Comparison of ENCODE assay signal across 9 mouse cellular contexts in the genomic region with DNA sequence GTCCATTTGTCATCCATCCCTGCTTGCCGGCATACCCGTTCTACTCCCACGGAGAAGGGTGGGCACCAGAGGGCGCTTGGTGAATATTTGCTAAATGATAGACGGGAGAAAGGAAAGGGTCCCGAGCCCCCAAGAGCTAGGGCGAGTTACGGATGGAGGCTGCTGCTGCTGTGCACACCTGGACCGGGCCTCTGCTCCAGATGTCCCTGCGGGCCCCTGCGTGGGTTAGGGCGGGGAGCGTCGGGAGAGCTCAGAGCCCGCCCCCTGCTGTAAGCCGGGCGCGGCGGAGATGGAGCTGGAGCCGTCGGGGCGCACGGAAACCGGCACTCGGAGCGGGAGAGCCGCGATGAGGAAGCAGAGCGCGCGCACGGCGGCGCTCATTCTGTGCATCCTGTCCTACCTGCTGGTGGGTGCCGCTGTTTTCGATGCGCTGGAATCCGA. TPM values are rescaled to one million over a fixed set of nuclear protein-coding genes. Genes with fewer than 3 reads are reported as not detected.
DNase-seq lines count a peak whose midpoint lies in the region; ATAC-seq and TF ChIP-seq lines count a peak whose summit lies in the region.
"Had no signal": no experiment of that assay in that cellular context is flagged by ENCODE, and none has a peak within 500 bp of the region (broad histone marks: within the 10 kb centered on the region; RNA-seq: fewer than 3 reads in every experiment).

A gene (plus strand): TSS at position 191 of the 441 bp plus-strand sequence.

- H3K27me3 ChIP-seq in kidney, postnatal 0 days (ENCODE audit: insufficient read depth, low read length): peaks cover 40% of the 10 kb centered on the region
- H3K27me3 ChIP-seq in midbrain, embryonic 11.5 days (ENCODE audit: control insufficient read depth, insufficient read depth, low read length): peaks cover 40% of the 10 kb centered on the region

- H3K4me2 ChIP-seq in kidney, postnatal 0 days (ENCODE audit: low read length): no peak within 1 kb of the TSS
- H3K4me2 ChIP-seq in midbrain, embryonic 11.5 days: no peak within 1 kb of the TSS
- H3K4me2 ChIP-seq: liver, embryonic 13.5 days had no signal

- peak; percentile 48 for TF ChIP-seq CTCF in kidney, postnatal 0 days (IDR thresholded peaks at IDR 0.05; ENCODE audit: low read depth)

- no peak for ATAC-seq in kidney, postnatal 0 days (replicated peaks; ENCODE audit: low FRiP score, low read depth)
- 0 out of 2 replicates have a peak, but pooled peaks have one; percentile 28 for ATAC-seq in common myeloid progenitor, adult 5-6 weeks (replicated peaks; ENCODE audit: low read depth, poor library complexity, severe bottlenecking)
- no peak for ATAC-seq in midbrain, embryonic 11.5 days (ENCODE audit: low FRiP score)
- ATAC-seq in monocyte, adult 5-6 weeks (replicated peaks; ENCODE audit: insufficient number of reproducible peaks, low FRiP score, low TSS enrichment, poor library complexity, severe bottlenecking): no peak

- H3K9me3 ChIP-seq in kidney, postnatal 0 days (replicated peaks; ENCODE audit: low read length): no peaks in the 10 kb centered on the region
- H3K9me3 ChIP-seq in midbrain, embryonic 11.5 days (ENCODE audit: control insufficient read depth, low read length): no peaks in the 10 kb centered on the region
- H3K9me3 ChIP-seq: liver, embryonic 13.5 days had no signal

- H3K4me1 ChIP-seq in kidney, postnatal 0 days (replicated peaks; ENCODE audit: insufficient read depth, low read length): 0 out of 2 replicates have a peak, but pooled peaks cover 4% of the 10 kb centered on the region
- H3K4me1 ChIP-seq in midbrain, embryonic 11.5 days (ENCODE audit: control insufficient read depth, insufficient read depth, low read length): peaks cover 3% of the 10 kb centered on the region; the same call in 1 of the 2 replicates
- H3K4me1 ChIP-seq: liver, embryonic 13.5 days had no signal

- WGBS in kidney, postnatal 0 days: under 1% methylated on average over 35 of the region's 38 CpGs
- 3% methylated on average over 38 of the region's 38 CpGs for WGBS in midbrain, embryonic 11.5 days

- no peaks in the 10 kb centered on the region for H3K36me3 ChIP-seq in kidney, postnatal 0 days (ENCODE audit: insufficient read depth, low read length)
- no peaks in the 10 kb centered on the region for H3K36me3 ChIP-seq in midbrain, embryonic 11.5 days (ENCODE audit: control insufficient read depth, insufficient read depth, low read length)
- H3K36me3 ChIP-seq: liver, embryonic 13.5 days had no signal

- no peak within 1 kb of the TSS for H3K27ac ChIP-seq in kidney, postnatal 0 days
- H3K27ac ChIP-seq in midbrain, embryonic 11.5 days (ENCODE audit: low read depth, low read length): no peak within 1 kb of the TSS
- H3K27ac ChIP-seq: liver, embryonic 13.5 days had no signal

- H3K4me3 ChIP-seq in kidney, postnatal 0 days (replicated peaks; ENCODE audit: low read depth, low read length): 0 out of 2 replicates have a peak within 1 kb of the TSS, but pooled peaks have one; percentile 4
- H3K4me3 ChIP-seq in midbrain, embryonic 11.5 days (ENCODE audit: low read depth, low read length): no peak within 1 kb of the TSS; the same call in 1 of the 2 replicates
- H3K4me3 ChIP-seq: liver, embryonic 13.5 days had no signal

- DNase-seq in kidney, postnatal 0 days (ENCODE audit: low spot score): no peak
- DNase-seq in kidney, adult 11 months: no peak
- peak; percentile 34 for DNase-seq in forelimb bud, embryonic 11.5 days (ENCODE audit: low read depth, low spot score)
- peak; percentile 87 for DNase-seq in midbrain, embryonic 11.5 days (ENCODE audit: low spot score, missing footprints)
- DNase-seq in urinary bladder, postnatal 25 days (ENCODE audit: low spot score): no peak
- no peak for DNase-seq in gastrocnemius, adult 8-10 months (ENCODE audit: low spot score in 2 of 2)
- DNase-seq: liver, embryonic 13.5 days had no signal

- no peak within 1 kb of the TSS for H3K9ac ChIP-seq in kidney, postnatal 0 days (ENCODE audit: low read depth, low read length)
- H3K9ac ChIP-seq in midbrain, embryonic 11.5 days (ENCODE audit: low read length): no peak within 1 kb of the TSS
- H3K9ac ChIP-seq: liver, embryonic 13.5 days had no signal

RNA-seq across cellular contexts. Expression of the gene that starts here (rescaled TPM):
- not detected in 2 replicates for polyA plus RNA-seq in kidney, postnatal 0 days (2015; fragmentation: Nextera tagmentation; extraction: Ambion mirVana)
- total RNA-seq in common myeloid progenitor, adult 5-6 weeks (2017): not detected in 2 replicates
- not detected in 2 replicates for polyA plus RNA-seq in midbrain, embryonic 11.5 days (2014; fragmentation: Nextera tagmentation; extraction: Ambion mirVana)
- not detected for total RNA-seq in gastrocnemius, adult 8-10 months (2022)
- not detected in 3 replicates for total RNA-seq in monocyte, adult 5-6 weeks (2017)
- polyA plus RNA-seq: liver, embryonic 13.5 days had no signal

Comparison
In these comparisons a context has a peak if more than half of its experiments do, and no peak if none do; other contexts are left out.
1. Peak in ATAC-seq in common myeloid progenitor, adult 5-6 weeks; RNA of the gene not detected or under 1 TPM.
2. Peak in DNase-seq in midbrain, embryonic 11.5 days; RNA of the gene not detected or under 1 TPM.